Mouse (Mus musculus) MEL (cell line): ENCODE data around the gene Socs1. TPM values are rescaled to one million over a fixed set of nuclear protein-coding genes. Genes with fewer than 3 reads are reported as not detected.

Experiments
- DNase-seq: peaks from one replicate; pipeline ENCODE4 v3.0.0; 2011; ENCODE audit warnings: low read depth, low spot score
- H3K27ac ChIP-seq: 2 replicates; pipeline ENCODE4 v1.5.1; 2012; ENCODE audit warnings: low read depth, mild to moderate bottlenecking, control low read depth, low read length, moderate library complexity; ENCODE audit not compliant: control insufficient read depth
- H3K27me3 ChIP-seq, 2 experiments: fragments of 150-350 bp in 1 of 2; sonication (generic) in 1 of 2; 2 replicates each; pipeline ENCODE4 v1.6.1; 2012; ENCODE audit warnings: low read length in 2 of 2, mild to moderate bottlenecking in 2 of 2, improper control_type of control experiment in 1 of 2, moderate library complexity in 1 of 2; ENCODE audit not compliant: insufficient read depth in 2 of 2, control insufficient read depth in 1 of 2
- H3K36me3 ChIP-seq, 2 experiments: 2 replicates each; pipeline ENCODE4 v1.6.1; 2012 to 2014; ENCODE audit warnings: low read length in 2 of 2, improper control_type of control experiment in 1 of 2, inconsistent platforms in 1 of 2, mild to moderate bottlenecking in 1 of 2; ENCODE audit not compliant: insufficient read depth in 2 of 2, control insufficient read depth in 1 of 2
- H3K4me1 ChIP-seq, 2 experiments: fragments of 150-350 bp in 1 of 2; sonication (generic) in 1 of 2; 2 replicates each; pipeline ENCODE4 v1.6.1; 2012; ENCODE audit warnings: low read length in 2 of 2, improper control_type of control experiment in 1 of 2, mild to moderate bottlenecking in 1 of 2; ENCODE audit not compliant: insufficient read depth in 2 of 2, control insufficient read depth in 1 of 2
- H3K4me3 ChIP-seq, 2 experiments: fragments of 150-350 bp in 1 of 2; sonication (generic) in 1 of 2; 2 replicates each; pipeline ENCODE4 v1.5.1; 2012; ENCODE audit warnings: low read depth in 2 of 2, low read length in 2 of 2, mild to moderate bottlenecking in 2 of 2, moderate library complexity in 2 of 2, control low read depth in 1 of 2, improper control_type of control experiment in 1 of 2; ENCODE audit not compliant: control insufficient read depth in 1 of 2, insufficient read depth in 1 of 2
- H3K79me2 ChIP-seq: 2 replicates; pipeline ENCODE4 v1.6.1; 2012; ENCODE audit warnings: mild to moderate bottlenecking, low read length, moderate library complexity; ENCODE audit not compliant: control insufficient read depth, poor library complexity, insufficient read depth
- H3K9ac ChIP-seq: 2 replicates; pipeline ENCODE4 v1.6.1; 2012; ENCODE audit warnings: low read depth, mild to moderate bottlenecking, control low read depth, low read length, moderate library complexity; ENCODE audit not compliant: control insufficient read depth, poor library complexity, severe bottlenecking
- H3K9me3 ChIP-seq: fragments of 150-350 bp; sonication (generic); replicated peaks from 2 replicates; pipeline ENCODE4 v1.6.1; 2012; ENCODE audit warnings: mild to moderate bottlenecking, low read length, improper control_type of control experiment, moderate library complexity; ENCODE audit not compliant: insufficient read depth
- BHLHE40 ChIP-seq: IDR thresholded peaks from 2 replicates; pipeline ENCODE4 v1.6.1; 2012; ENCODE audit warnings: low read depth, mild to moderate bottlenecking, inconsistent platforms, low read length, improper control_type of control experiment, borderline replicate concordance
- CHD1 ChIP-seq: IDR thresholded peaks from 2 replicates; pipeline ENCODE4 v1.6.1; 2012; ENCODE audit warnings: low read depth, mild to moderate bottlenecking, inconsistent platforms, low read length, improper control_type of control experiment
- CTCF ChIP-seq, 3 experiments: IDR thresholded peaks in 2 of 3; conservative IDR thresholded peaks in 1 of 3; 2 replicates each; pipeline ENCODE4 v1.5.1; 2011 to 2012; ENCODE audit warnings: low read length in 3 of 3, low read depth in 2 of 3, mild to moderate bottlenecking in 2 of 3, improper control_type of control experiment in 1 of 3, inconsistent platforms in 1 of 3, mixed read lengths in 1 of 3, moderate library complexity in 1 of 3; ENCODE audit not compliant: control insufficient read depth in 1 of 3, insufficient read depth in 1 of 3, poor library complexity in 1 of 3, severe bottlenecking in 1 of 3
- ETS1 ChIP-seq: IDR thresholded peaks from 2 replicates; pipeline ENCODE4 v1.6.1; 2012; ENCODE audit warnings: low read depth, mild to moderate bottlenecking, inconsistent platforms, low read length, improper control_type of control experiment, moderate library complexity
- GATA1 ChIP-seq: IDR thresholded peaks from 2 replicates; pipeline ENCODE4 v1.6.1; 2011; ENCODE audit warnings: low read depth, low read length, improper control_type of control experiment
- HCFC1 ChIP-seq: IDR thresholded peaks from 2 replicates; pipeline ENCODE4 v1.6.1; 2012; ENCODE audit warnings: low read depth, mild to moderate bottlenecking, inconsistent platforms, low read length, improper control_type of control experiment, moderate library complexity
- MAX ChIP-seq: IDR thresholded peaks from 2 replicates; pipeline ENCODE4 v1.6.1; 2011; ENCODE audit warnings: low read length, improper control_type of control experiment
- MAZ ChIP-seq: IDR thresholded peaks from 2 replicates; pipeline ENCODE4 v1.6.1; 2012; ENCODE audit warnings: low read depth, mild to moderate bottlenecking, inconsistent platforms, low read length, improper control_type of control experiment
- MXI1 ChIP-seq: IDR thresholded peaks from 2 replicates; pipeline ENCODE4 v1.6.1; 2011; ENCODE audit warnings: mild to moderate bottlenecking, low read depth, low read length, improper control_type of control experiment
- MYC ChIP-seq: IDR thresholded peaks from 2 replicates; pipeline ENCODE4 v1.6.1; 2011; ENCODE audit warnings: low read depth, mild to moderate bottlenecking, low read length, improper control_type of control experiment, moderate library complexity
- POLR2A ChIP-seq, 2 experiments: IDR thresholded peaks; 2 replicates each; pipeline ENCODE4 v1.6.1; 2011 to 2012; ENCODE audit warnings: low read length in 2 of 2, mild to moderate bottlenecking in 2 of 2, control low read depth in 1 of 2, improper control_type of control experiment in 1 of 2, low read depth in 1 of 2, moderate library complexity in 1 of 2; ENCODE audit not compliant: control insufficient read depth in 1 of 2, insufficient read depth in 1 of 2, poor library complexity in 1 of 2
- RAD21 ChIP-seq: IDR thresholded peaks from 2 replicates; pipeline ENCODE4 v1.6.1; 2011; ENCODE audit warnings: mild to moderate bottlenecking, low read depth, low read length, improper control_type of control experiment
- RCOR1 ChIP-seq: IDR thresholded peaks from 2 replicates; pipeline ENCODE4 v1.6.1; 2012; ENCODE audit warnings: low read depth, mild to moderate bottlenecking, inconsistent platforms, low read length, improper control_type of control experiment
- SIN3A ChIP-seq: IDR thresholded peaks from 2 replicates; pipeline ENCODE4 v1.6.1; 2012; ENCODE audit warnings: low read length, improper control_type of control experiment, inconsistent platforms
- SMC3 ChIP-seq: IDR thresholded peaks from 2 replicates; pipeline ENCODE4 v1.6.1; 2011; ENCODE audit warnings: low read depth, low read length, improper control_type of control experiment
- TBP ChIP-seq: IDR thresholded peaks from 2 replicates; pipeline ENCODE4 v1.8.0; 2011; ENCODE audit warnings: low read depth, low read length, improper control_type of control experiment
- TCF12 ChIP-seq: IDR thresholded peaks from 2 replicates; pipeline ENCODE4 v1.6.1; 2014; ENCODE audit warnings: low read depth, mild to moderate bottlenecking, inconsistent platforms, low read length, improper control_type of control experiment, moderate library complexity
- USF1 ChIP-seq: IDR thresholded peaks from 2 replicates; pipeline ENCODE4 v1.6.1; 2014; ENCODE audit warnings: low read depth, mild to moderate bottlenecking, inconsistent platforms, low read length, improper control_type of control experiment, moderate library complexity
- ZC3H11A ChIP-seq: IDR thresholded peaks from 2 replicates; pipeline ENCODE4 v1.6.1; 2012; ENCODE audit warnings: low read depth, mild to moderate bottlenecking, inconsistent platforms, low read length, improper control_type of control experiment
- ZKSCAN1 ChIP-seq: IDR thresholded peaks from 2 replicates; pipeline ENCODE4 v1.6.1; 2012; ENCODE audit warnings: low read depth, mild to moderate bottlenecking, inconsistent platforms, low read length, improper control_type of control experiment, moderate library complexity
- ZMIZ1 ChIP-seq: IDR thresholded peaks from 2 replicates; pipeline ENCODE4 v1.6.1; 2012; ENCODE audit warnings: low read depth, mild to moderate bottlenecking, inconsistent platforms, low read length, improper control_type of control experiment, moderate library complexity
- polyA plus RNA-seq, 2 experiments: library from polyadenylated mRNA; stranded (reverse) in 1 of 2; unstranded in 1 of 2; fragments of >175 nt in 1 of 2; fragments of >200 nt in 1 of 2; gene quantifications; 2 replicates each; pipeline versions ENCODE4 v1.2.1 to v1.2.4; 2012; ENCODE audit warnings: low replicate concordance in 2 of 2, low read depth in 1 of 2; ENCODE audit not compliant: insufficient read length in 2 of 2, insufficient read depth in 1 of 2, missing spikeins in 1 of 2
- total RNA-seq: library from RNA; depleted of rRNA; stranded (reverse); fragments of 300-350 nt; gene quantifications from 2 replicates; pipeline ENCODE4 v1.2.3, GENCODE M21; 2012

The Socs1 gene
- total and polyA plus RNA-seq, 3 experiments, result 0.12 to 0.36 TPM; not detected in 1

GRCm38 (mm10) chr16:10786288-10786687, 952 bp upstream of the Socs1 start:
- no peak for TF ChIP-seq GATA1
- 0 out of 2 replicates have a peak, but pooled peaks have one; percentile 16 for TF ChIP-seq ZKSCAN1
- TF ChIP-seq ETS1, result no peak; the same call in 1 of the 2 replicates
- no peak for TF ChIP-seq TBP
- peak; percentile 76 for TF ChIP-seq MYC
- TF ChIP-seq POLR2A (IDR thresholded peaks at IDR 0.05; ENCODE audit: control insufficient read depth in 1 of 2, insufficient read depth in 1 of 2, low read depth in 1 of 2, low read length in 2 of 2, poor library complexity in 1 of 2), result no peak
- TF ChIP-seq BHLHE40, result peak; percentile 19; the same call in 1 of the 2 replicates
- TF ChIP-seq MAX, result peak; percentile 72
- TF ChIP-seq HCFC1, result peak; percentile 45; the same call in 1 of the 2 replicates
- TF ChIP-seq SMC3, result peak; percentile 88
- TF ChIP-seq USF1, result no peak
- TF ChIP-seq CTCF (IDR thresholded peaks at IDR 0.05 in 2 of 3, conservative IDR thresholded peaks at IDR 0.05 in 1 of 3; ENCODE audit: control insufficient read depth in 1 of 3, insufficient read depth in 1 of 3, low read depth in 2 of 3, low read length in 3 of 3, poor library complexity in 1 of 3, severe bottlenecking in 1 of 3), result peak; percentile 70 to 90 (median 87)
- TF ChIP-seq RCOR1, result peak; percentile 11; the same call in 1 of the 2 replicates
- TF ChIP-seq MAZ, result peak; percentile 49; the same call in 1 of the 2 replicates
- TF ChIP-seq ZC3H11A, result peak; percentile 75
- peak; percentile 87 for TF ChIP-seq RAD21
- TF ChIP-seq MXI1, result peak; percentile 88
- TF ChIP-seq SIN3A, result peak; percentile 89
- Histone ChIP-seq H3K9me3 (no peaks in the 10 kb centered on the region), H3K79me2 (no peaks in the 10 kb centered on the region; the same call in 1 of the 2 replicates), H3K27me3 (peaks cover 0 to 4% of the 10 kb centered on the region in 2 experiments; a peak in 2 of 4 replicates), H3K9ac (peak overlapping the region; percentile 86), H3K27ac (peak overlapping the region; percentile 72), H3K4me3 (peak overlapping the region; percentile 95 to 100), H3K4me1 (peaks cover 0 to 3% of the 10 kb centered on the region in 2 experiments; a peak in 1 of 4 replicates), H3K36me3 (no peaks in the 10 kb centered on the region)
- peak; percentile 93 for DNase-seq

- Histone ChIP-seq H3K4me3 (peak overlapping the region; percentile 95 to 100), H3K4me1 (peaks cover 0 to 3% of the 10 kb centered on the region in 2 experiments; a peak in 1 of 4 replicates), H3K9me3 (no peaks in the 10 kb centered on the region), H3K9ac (peak overlapping the region; percentile 65), H3K79me2 (no peaks in the 10 kb centered on the region; the same call in 1 of the 2 replicates), H3K36me3 (no peaks in the 10 kb centered on the region), H3K27me3 (peaks cover 0 to 4% of the 10 kb centered on the region in 2 experiments; a peak in 2 of 4 replicates), H3K27ac (no peak overlapping the region)
- 0 out of 2 replicates have a peak, but pooled peaks have one; percentile 19 for TF ChIP-seq ZMIZ1
- peak; percentile 82 for TF ChIP-seq MAZ
- TF ChIP-seq CTCF (IDR thresholded peaks at IDR 0.05 in 2 of 3, conservative IDR thresholded peaks at IDR 0.05 in 1 of 3; ENCODE audit: control insufficient read depth in 1 of 3, insufficient read depth in 1 of 3, low read depth in 2 of 3, low read length in 3 of 3, poor library complexity in 1 of 3, severe bottlenecking in 1 of 3), result peak in 2 of 3 experiments; percentile 76 to 94; a peak in 5 of 6 replicates
- TF ChIP-seq SMC3, result peak; percentile 75
- peak; percentile 49 for TF ChIP-seq ZC3H11A
- peak; percentile 57 for TF ChIP-seq RAD21
- TF ChIP-seq CHD1, result no peak
- no peak for TF ChIP-seq TCF12
- DNase-seq, result peak; percentile 85
Measured at GRCm38 (mm10) chr16:10784793-10785370, 454 bp downstream of the Socs1 start.
